Mouse (Mus musculus) heart, embryonic 16.5 days (tissue): ENCODE results near the gene Rpl3. TPM values are rescaled to one million over a fixed set of nuclear protein-coding genes. Genes with fewer than 3 reads are reported as not detected.

Source experiments
- ATAC-seq: fragments of 200-750 bp; cut with Nextera tagmentation; replicated peaks from 2 replicates; pipeline ENCODE4 v1.8.0; 2017; ENCODE audit warnings: moderate number of reproducible peaks; ENCODE audit not compliant: insufficient read depth, low FRiP score; ENCODE audit errors: extremely low read depth
- H3K27ac ChIP-seq: fragments of 300-500 bp; sonication (generic); 2 replicates; pipeline ENCODE4 v1.5.1; 2014; ENCODE audit warnings: mild to moderate bottlenecking, low read length, control low read depth, moderate library complexity
- H3K27me3 ChIP-seq: fragments of 300-500 bp; sonication (generic); 2 replicates; pipeline ENCODE4 v1.6.1; 2014; ENCODE audit warnings: low read length, mixed read lengths; ENCODE audit not compliant: control insufficient read depth, insufficient read depth
- H3K36me3 ChIP-seq: fragments of 300-500 bp; sonication (generic); 2 replicates; pipeline ENCODE4 v1.6.1; 2014; ENCODE audit not compliant: control insufficient read depth, insufficient read depth
- H3K4me1 ChIP-seq: fragments of 300-500 bp; sonication (generic); 2 replicates; pipeline ENCODE4 v1.6.1; 2014; ENCODE audit warnings: low read length, mixed read lengths; ENCODE audit not compliant: control insufficient read depth, insufficient read depth
- H3K4me2 ChIP-seq: fragments of 300-500 bp; sonication (generic); 2 replicates; pipeline ENCODE4 v1.6.1; 2014; ENCODE audit warnings: low read depth, mild to moderate bottlenecking, control low read depth, low read length
- H3K4me3 ChIP-seq: fragments of 300-500 bp; sonication (generic); 2 replicates; pipeline ENCODE4 v1.5.1; 2014; ENCODE audit warnings: mild to moderate bottlenecking, control low read depth, low read length
- H3K9ac ChIP-seq: fragments of 300-500 bp; sonication (generic); 2 replicates; pipeline ENCODE4 v1.6.1; 2014; ENCODE audit warnings: low read length, control low read depth
- H3K9me3 ChIP-seq: fragments of 300-500 bp; sonication (generic); replicated peaks from 2 replicates; pipeline ENCODE4 v1.6.1; 2016; ENCODE audit warnings: low read length; ENCODE audit not compliant: control insufficient read depth
- WGBS: fragments of 180-500 bp; shearing (Covaris S2); extraction: QIAGEN DNeasy Blood & Tissue Kit; methylation state at CpG from one replicate; pipeline ENCODE4 v1.1.7; 2014; 5-methylcytosine and 5-hydroxymethylcytosine counted together
- polyA plus RNA-seq: library from polyadenylated mRNA; unstranded; fragments of >200 nt; fragmentation: Nextera tagmentation; extraction: Ambion mirVana; gene quantifications from 2 replicates; pipeline ENCODE4 v1.2.1, GENCODE M21; 2015

Gene Rpl3
- polyA plus RNA-seq, 1 experiment from 2014 or later: 606 TPM

DNA sequence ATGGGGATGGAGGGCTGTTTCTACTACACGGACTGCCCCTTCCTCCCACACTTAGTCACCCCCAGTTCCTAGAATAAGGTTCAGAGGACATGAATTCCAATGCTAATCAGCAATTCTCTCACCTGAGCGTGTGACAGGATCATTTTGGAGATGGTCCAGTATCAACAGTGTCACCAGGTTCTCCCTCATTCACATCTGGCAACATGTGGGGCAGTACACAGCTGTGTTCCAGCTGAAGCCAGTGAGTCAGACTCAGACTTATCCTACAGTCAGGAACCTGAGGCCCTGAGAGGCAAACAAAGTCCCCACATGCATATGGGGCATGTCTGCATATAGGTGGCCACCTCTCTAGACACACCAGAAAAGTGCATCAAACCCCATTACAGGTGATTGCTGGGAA lies 44.4 kb downstream of the Rpl3 start:
- ATAC-seq: no peak
- no peak overlapping the region for H3K4me2 ChIP-seq
- peaks cover 22% of the 10 kb centered on the region for H3K4me1 ChIP-seq
- H3K36me3 ChIP-seq: no peaks in the 10 kb centered on the region
- H3K9me3 ChIP-seq: peaks cover 5% of the 10 kb centered on the region
- no peaks in the 10 kb centered on the region for H3K27me3 ChIP-seq
- 57% methylated on average over 2 of the region's 2 CpGs for WGBS
- no peak overlapping the region for H3K4me3 ChIP-seq
- H3K9ac ChIP-seq: no peak overlapping the region
- H3K27ac ChIP-seq: no peak overlapping the region

DNA sequence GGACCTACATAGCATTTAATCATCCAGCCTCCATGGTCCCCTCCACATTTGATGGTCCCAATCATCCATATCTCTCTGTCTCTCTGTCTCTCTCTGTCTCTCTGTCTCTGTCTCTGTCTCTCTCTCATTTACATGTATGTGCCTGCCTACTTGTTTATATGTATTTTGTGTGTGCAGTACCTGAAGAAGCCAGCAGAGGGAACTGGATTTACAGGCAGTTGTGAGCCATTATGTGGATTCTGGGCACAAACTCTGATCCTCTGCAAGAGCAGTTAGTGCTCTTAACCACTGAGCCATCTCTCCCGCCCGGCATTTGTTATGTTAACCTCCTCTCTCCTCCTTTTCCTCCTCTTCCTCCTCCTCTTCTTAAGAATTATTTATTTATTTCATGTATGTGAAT lies 45.9 kb downstream of the Rpl3 start:
- H3K9me3 ChIP-seq: peaks cover 5% of the 10 kb centered on the region
- no peaks in the 10 kb centered on the region for H3K36me3 ChIP-seq
- H3K4me3 ChIP-seq: no peak overlapping the region
- no peak overlapping the region for H3K27ac ChIP-seq
- peaks cover 20% of the 10 kb centered on the region for H3K4me1 ChIP-seq
- H3K27me3 ChIP-seq: no peaks in the 10 kb centered on the region
- no peak for ATAC-seq
- 94% methylated on average over 2 of the region's 2 CpGs for WGBS
- no peak overlapping the region for H3K9ac ChIP-seq
- H3K4me2 ChIP-seq: no peak overlapping the region

DNA sequence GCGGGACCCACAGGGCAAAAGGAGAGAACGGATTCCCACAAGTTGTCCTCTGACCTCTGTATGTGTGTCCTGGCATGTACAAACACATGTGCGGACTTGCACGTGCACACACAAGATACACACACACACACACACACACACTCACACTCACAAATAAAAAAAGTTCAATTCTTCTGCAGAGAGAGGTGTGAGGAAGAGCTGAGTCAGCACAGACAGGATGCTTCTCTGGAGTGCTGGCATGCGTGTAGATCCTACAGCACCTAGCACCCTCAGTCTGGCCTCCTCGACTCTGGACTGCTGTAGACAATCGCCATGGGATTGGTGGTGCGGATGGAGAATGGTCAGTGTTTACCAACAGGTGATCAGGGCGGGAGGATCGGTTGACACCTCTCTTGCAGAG lies 47.4 kb downstream of the Rpl3 start:
- 91% methylated on average over 10 of the region's 10 CpGs for WGBS
- H3K4me1 ChIP-seq: peaks cover 15% of the 10 kb centered on the region

GRCm38 (mm10) chr15:80042152-80042551 lies 49.5 kb downstream of the Rpl3 start:
- WGBS: 70% methylated on average over 4 of the region's 4 CpGs
- no peak for ATAC-seq
- H3K9me3 ChIP-seq: peaks cover 7% of the 10 kb centered on the region
- no peak overlapping the region for H3K9ac ChIP-seq
- H3K4me2 ChIP-seq: no peak overlapping the region
- H3K36me3 ChIP-seq: no peaks in the 10 kb centered on the region
- H3K4me1 ChIP-seq: no peaks in the 10 kb centered on the region
- H3K4me3 ChIP-seq: no peak overlapping the region
- H3K27me3 ChIP-seq: no peaks in the 10 kb centered on the region
- H3K27ac ChIP-seq: 0 out of 2 replicates have a peak overlapping the region, but pooled peaks have one; percentile 24

More for the DNA sequence above, 47.4 kb downstream of the Rpl3 start:
- H3K9ac ChIP-seq: no peak overlapping the region
- no peaks in the 10 kb centered on the region for H3K36me3 ChIP-seq
- H3K27ac ChIP-seq: no peak overlapping the region
- no peaks in the 10 kb centered on the region for H3K27me3 ChIP-seq
- peaks cover 5% of the 10 kb centered on the region for H3K9me3 ChIP-seq
- ATAC-seq: no peak
- no peak overlapping the region for H3K4me2 ChIP-seq
- H3K4me3 ChIP-seq: no peak overlapping the region

DNA sequence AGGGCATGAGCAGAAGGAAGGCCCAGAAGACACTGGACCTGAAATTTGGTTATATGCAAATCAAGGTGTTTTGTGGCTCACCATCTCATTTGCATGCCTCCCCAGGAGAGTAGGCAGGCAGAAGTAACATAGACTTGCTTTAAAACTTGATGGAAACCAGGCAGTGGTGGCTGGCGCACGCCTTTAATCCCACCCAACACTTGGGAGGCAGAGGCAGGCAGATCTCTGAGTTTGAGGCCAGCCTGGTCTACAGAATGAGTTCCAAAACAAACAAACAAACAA lies 53.6 kb downstream of the Rpl3 start:
- no peaks in the 10 kb centered on the region for H3K27me3 ChIP-seq
- H3K4me3 ChIP-seq: no peak overlapping the region
- H3K4me2 ChIP-seq: no peak overlapping the region
- 0 out of 2 replicates have a peak, but pooled peaks cover 2% of the 10 kb centered on the region for H3K9me3 ChIP-seq
- ATAC-seq: no peak
- WGBS: 93% methylated on average over 2 of the region's 2 CpGs
- no peaks in the 10 kb centered on the region for H3K36me3 ChIP-seq
- H3K9ac ChIP-seq: no peak overlapping the region
- peak overlapping the region; percentile 73 for H3K27ac ChIP-seq
- H3K4me1 ChIP-seq: no peaks in the 10 kb centered on the region

DNA sequence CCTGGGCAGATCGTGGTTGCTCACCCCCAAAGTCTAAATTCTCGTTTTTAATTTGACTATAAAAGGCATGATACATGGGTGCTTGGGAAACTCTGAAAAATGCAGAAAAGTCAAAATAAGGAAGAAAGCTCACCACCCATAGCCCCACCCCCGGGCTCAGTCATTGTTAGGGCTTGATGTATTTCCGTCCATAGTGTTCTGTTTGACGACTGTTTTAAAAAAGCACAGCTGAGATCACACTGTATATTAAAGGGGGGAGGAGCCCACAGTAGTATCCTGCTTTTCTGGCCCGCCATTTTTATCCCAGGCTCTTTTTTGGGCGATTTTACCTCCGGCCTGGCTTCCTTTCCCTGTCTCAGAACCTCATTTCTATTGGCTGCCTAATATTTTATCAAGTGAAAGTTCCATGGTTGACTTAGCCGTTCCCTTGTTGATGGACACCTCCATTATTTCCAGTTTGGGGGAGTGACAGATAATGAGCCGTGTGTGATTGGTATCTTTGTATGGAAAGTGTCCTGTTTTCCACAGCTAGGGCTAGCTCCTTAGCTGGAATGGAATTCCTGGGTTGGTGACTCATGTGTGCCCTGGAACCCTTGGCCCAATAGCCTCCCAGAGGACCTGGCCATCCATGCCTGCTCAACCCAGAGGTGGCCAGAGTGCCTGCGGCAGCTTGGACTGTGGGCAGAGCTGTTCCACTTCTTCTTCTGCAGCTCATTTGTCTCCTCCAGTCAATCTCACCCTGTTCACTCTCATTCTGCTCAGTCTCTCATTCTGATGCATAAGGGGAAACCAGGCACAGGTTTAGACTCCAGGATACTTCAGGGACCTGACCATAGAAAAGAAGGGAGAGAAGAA lies 54.2 kb downstream of the Rpl3 start:
- 58% methylated on average over 11 of the region's 11 CpGs for WGBS
- Histone ChIP-seq H3K9me3 (0 out of 2 replicates have a peak, but pooled peaks cover 2% of the 10 kb centered on the region), H3K27me3 (no peaks in the 10 kb centered on the region), H3K9ac (no peak overlapping the region), H3K4me2 (no peak overlapping the region), H3K27ac (peak overlapping the region; percentile 73), H3K4me1 (no peaks in the 10 kb centered on the region), H3K36me3 (no peaks in the 10 kb centered on the region), H3K4me3 (no peak overlapping the region)
- no peak for ATAC-seq

GRCm38 (mm10) chr15:80035341-80035885 lies 56.3 kb downstream of the Rpl3 start:
- 82% methylated on average over 6 of the region's 6 CpGs for WGBS
- ATAC-seq: no peak

GRCm38 (mm10) chr15:80034913-80035312 lies 56.8 kb downstream of the Rpl3 start:
- Histone ChIP-seq H3K4me3 (no peak overlapping the region), H3K4me1 (no peaks in the 10 kb centered on the region), H3K4me2 (no peak overlapping the region), H3K36me3 (no peaks in the 10 kb centered on the region), H3K9me3 (peaks cover 8% of the 10 kb centered on the region), H3K27me3 (no peaks in the 10 kb centered on the region), H3K27ac (no peak overlapping the region), H3K9ac (no peak overlapping the region)
- no peak for ATAC-seq

More at GRCm38 (mm10) chr15:80035341-80035885, 56.3 kb downstream of the Rpl3 start:
- peaks cover 8% of the 10 kb centered on the region for H3K9me3 ChIP-seq
- H3K4me1 ChIP-seq: no peaks in the 10 kb centered on the region
- H3K9ac ChIP-seq: no peak overlapping the region
- no peak overlapping the region for H3K4me2 ChIP-seq
- H3K27ac ChIP-seq: no peak overlapping the region
- no peaks in the 10 kb centered on the region for H3K27me3 ChIP-seq
- H3K36me3 ChIP-seq: no peaks in the 10 kb centered on the region
- no peak overlapping the region for H3K4me3 ChIP-seq

DNA sequence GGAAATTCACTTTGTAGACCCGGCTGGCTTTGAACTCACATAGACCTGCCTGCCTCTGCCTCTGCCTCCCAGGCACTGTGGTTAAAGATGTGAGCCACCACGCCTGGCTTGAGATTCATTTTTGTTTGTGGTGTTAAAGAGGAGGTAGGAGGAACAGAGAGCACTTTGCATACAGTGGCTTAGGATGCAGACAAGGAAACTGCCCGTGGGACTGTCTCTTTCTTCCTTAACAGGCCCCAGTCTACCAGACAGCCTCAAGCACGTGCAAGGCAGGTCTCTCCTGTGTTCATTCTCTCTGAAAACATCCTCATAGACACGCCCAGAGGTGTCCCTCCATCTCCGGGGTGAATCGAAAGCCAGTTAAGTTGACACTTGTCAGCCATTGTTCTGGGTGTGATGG lies 57.3 kb downstream of the Rpl3 start:
- no peak overlapping the region for H3K27ac ChIP-seq
- H3K27me3 ChIP-seq: no peaks in the 10 kb centered on the region
- no peak overlapping the region for H3K4me3 ChIP-seq
- H3K9me3 ChIP-seq: peaks cover 8% of the 10 kb centered on the region
- 72% methylated on average over 7 of the region's 7 CpGs for WGBS
- no peaks in the 10 kb centered on the region for H3K4me1 ChIP-seq
- H3K4me2 ChIP-seq: no peak overlapping the region
- no peaks in the 10 kb centered on the region for H3K36me3 ChIP-seq
- no peak overlapping the region for H3K9ac ChIP-seq
- ATAC-seq: no peak
